Mouse (Mus musculus) ES-Bruce4 (cell line): ENCODE results near the gene Pou3f4.

Experiments used
- CTCF ChIP-seq: IDR thresholded peaks from one replicate; pipeline ENCODE4 v1.8.1; 2011; ENCODE audit warnings: low read depth, low read length
- EP300 ChIP-seq: IDR thresholded peaks from 2 replicates; pipeline ENCODE4 v1.6.1; 2011; ENCODE audit warnings: low read depth, low read length; ENCODE audit not compliant: insufficient read depth

DNA sequence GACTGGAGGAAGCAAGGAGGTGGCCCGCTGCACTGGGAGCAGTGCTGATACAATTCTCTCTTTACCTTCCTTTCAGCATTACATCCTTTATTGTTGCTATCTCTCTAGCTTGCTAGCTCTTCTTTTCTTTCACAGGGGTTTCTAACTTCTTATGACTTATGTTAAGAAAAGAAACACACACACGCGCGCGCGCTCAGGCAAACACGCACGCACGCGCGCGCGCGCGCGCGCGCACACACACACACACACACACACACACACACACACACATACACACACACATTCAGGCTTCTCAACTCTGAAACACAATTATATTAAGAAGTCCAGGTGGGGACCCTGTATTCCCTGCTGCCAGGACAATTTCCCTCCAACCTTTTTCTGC, 1.5 kb downstream of the Pou3f4 start:
- TF ChIP-seq CTCF: no peak
- no peak for TF ChIP-seq EP300
